In genomic region chr13:49238737-49239136, GRCm38 (mm10) we compare ENCODE assay signal across 16 mouse cellular contexts.
"Had no signal": no experiment of that assay in that cellular context is flagged by ENCODE, and none has a peak within 500 bp of the region (broad histone marks: within the 10 kb centered on the region; RNA-seq: fewer than 3 reads in every experiment).

No protein-coding gene starts in this region.

- H3K36me3 ChIP-seq: neural tube, embryonic 13.5 days; neural tube, embryonic 15.5 days; stomach, embryonic 15.5 days had no signal

- H3K27ac ChIP-seq: neural tube, embryonic 13.5 days; neural tube, embryonic 15.5 days; stomach, embryonic 15.5 days; stomach, postnatal 0 days had no signal

- H3K4me2 ChIP-seq: neural tube, embryonic 13.5 days; neural tube, embryonic 15.5 days; stomach, embryonic 15.5 days had no signal

- DNase-seq: retina, postnatal 1 day; right cerebral cortex, adult 18-20 months; right cerebral cortex, postnatal 14 days; right cerebral cortex, postnatal 25 days; right cerebral cortex, postnatal 4 days; spleen, adult 18-20 months; thymus, adult 18-20 months; thymus, adult 2 months; thymus, postnatal 14 days; thymus, postnatal 25 days; thymus, postnatal 36 days; thymus, postnatal 4 days had no signal

- H3K9ac ChIP-seq: neural tube, embryonic 13.5 days; neural tube, embryonic 15.5 days; stomach, embryonic 15.5 days had no signal

- H3K9me3 ChIP-seq: neural tube, embryonic 13.5 days; neural tube, embryonic 15.5 days; stomach, embryonic 15.5 days had no signal

- H3K4me3 ChIP-seq: neural tube, embryonic 13.5 days; neural tube, embryonic 15.5 days; stomach, embryonic 15.5 days had no signal

- H3K27me3 ChIP-seq: neural tube, embryonic 13.5 days; neural tube, embryonic 15.5 days; stomach, embryonic 15.5 days had no signal

- H3K4me1 ChIP-seq: neural tube, embryonic 13.5 days; neural tube, embryonic 15.5 days; stomach, embryonic 15.5 days had no signal
